Mouse (Mus musculus) CH12.LX (cell line): ENCODE measurements around the gene Hsd11b2. TPM values are rescaled to one million over a fixed set of nuclear protein-coding genes. Genes with fewer than 3 reads are reported as not detected.
A peak's percentile ranks its signal among the peaks of the same experiment; 100 is the strongest.

Source experiments
- DNase-seq: peaks from one replicate; pipeline ENCODE4 v3.0.0-alpha.2; 2013; ENCODE audit errors: extremely low read depth
- H3K27ac ChIP-seq: 2 replicates; pipeline ENCODE4 v1.5.1; 2012; ENCODE audit warnings: low read depth, mild to moderate bottlenecking, control low read depth, moderate library complexity; ENCODE audit not compliant: insufficient read depth
- H3K27me3 ChIP-seq: replicated peaks from 2 replicates; pipeline ENCODE3; 2012; ENCODE audit warnings: inconsistent platforms
- H3K36me3 ChIP-seq, 2 experiments: replicated peaks in 1 of 2; 2 replicates each; pipeline versions ENCODE3 to v1.6.1; 2012; ENCODE audit warnings: inconsistent platforms in 1 of 2, low read length in 1 of 2, mild to moderate bottlenecking in 1 of 2, mixed read lengths in 1 of 2, moderate library complexity in 1 of 2; ENCODE audit not compliant: control insufficient read depth in 1 of 2, insufficient read depth in 1 of 2
- H3K4me1 ChIP-seq, 2 experiments: 2 replicates each; pipeline ENCODE4 v1.6.1; 2012; ENCODE audit warnings: inconsistent platforms in 1 of 2, moderate library complexity in 1 of 2; ENCODE audit not compliant: insufficient read depth in 2 of 2, control insufficient read depth in 1 of 2
- H3K4me2 ChIP-seq: 2 replicates; pipeline ENCODE4 v1.6.1; 2012; ENCODE audit warnings: low read depth, mild to moderate bottlenecking, control low read depth; ENCODE audit not compliant: poor library complexity, insufficient read depth, severe bottlenecking
- H3K4me3 ChIP-seq, 3 experiments: fragments of 150-350 bp in 1 of 3; sonication (generic) in 1 of 3; replicated peaks in 1 of 3; 2 replicates each; pipeline versions ENCODE3 to v1.5.1; 2011 to 2012; ENCODE audit warnings: low read depth in 2 of 3, low read length in 2 of 3, mild to moderate bottlenecking in 2 of 3, moderate library complexity in 2 of 3, control low read depth in 1 of 3, improper control_type of control experiment in 1 of 3, inconsistent platforms in 1 of 3, mixed read lengths in 1 of 3; ENCODE audit not compliant: poor library complexity in 1 of 3
- H3K79me2 ChIP-seq: replicated peaks from 2 replicates; pipeline ENCODE4 v1.6.1; 2012; ENCODE audit warnings: mild to moderate bottlenecking, moderate library complexity; ENCODE audit not compliant: control insufficient read depth, poor library complexity, insufficient read depth, severe bottlenecking; ENCODE audit errors: extremely low read depth
- H3K9ac ChIP-seq: 2 replicates; pipeline ENCODE4 v1.6.1; 2012; ENCODE audit warnings: low read depth, mild to moderate bottlenecking, control low read depth, moderate library complexity; ENCODE audit not compliant: insufficient read depth
- H3K9me3 ChIP-seq: replicated peaks from 2 replicates; pipeline ENCODE3; 2012; ENCODE audit warnings: low read length, inconsistent platforms, mixed read lengths
- BHLHE40 ChIP-seq: IDR thresholded peaks from 2 replicates; pipeline ENCODE4 v1.6.1; 2011; ENCODE audit warnings: mild to moderate bottlenecking, low read depth, low read length, improper control_type of control experiment
- CHD2 ChIP-seq: IDR thresholded peaks from 2 replicates; pipeline ENCODE4 v1.6.1; 2011; ENCODE audit warnings: low read length, improper control_type of control experiment
- CTCF ChIP-seq, 2 experiments: IDR thresholded peaks in 1 of 2; conservative IDR thresholded peaks in 1 of 2; 2 replicates each; pipeline ENCODE4 v1.5.1; 2011 to 2012; ENCODE audit warnings: low read depth in 2 of 2, low read length in 2 of 2, improper control_type of control experiment in 1 of 2, inconsistent platforms in 1 of 2, mild to moderate bottlenecking in 1 of 2, moderate library complexity in 1 of 2
- ELF1 ChIP-seq: IDR thresholded peaks from 2 replicates; pipeline ENCODE4 v1.6.1; 2014; ENCODE audit warnings: low read depth, mild to moderate bottlenecking, inconsistent platforms, low read length, improper control_type of control experiment
- EP300 ChIP-seq: IDR thresholded peaks from 2 replicates; pipeline ENCODE4 v1.6.1; 2011; ENCODE audit warnings: low read length, improper control_type of control experiment
- ETS1 ChIP-seq: conservative IDR thresholded peaks from 2 replicates; pipeline ENCODE4 v1.6.1; 2012; ENCODE audit warnings: low read depth, mild to moderate bottlenecking, inconsistent platforms, low read length, improper control_type of control experiment, moderate library complexity
- HCFC1 ChIP-seq: IDR thresholded peaks from 2 replicates; pipeline ENCODE4 v1.6.1; 2012; ENCODE audit warnings: low read depth, mild to moderate bottlenecking, inconsistent platforms, low read length, improper control_type of control experiment
- IRF4 ChIP-seq: IDR thresholded peaks from 2 replicates; pipeline ENCODE4 v1.6.1; 2014; ENCODE audit warnings: low read depth, mild to moderate bottlenecking, inconsistent platforms, low read length, improper control_type of control experiment
- JUN ChIP-seq: IDR thresholded peaks from 2 replicates; pipeline ENCODE4 v1.6.1; 2011; ENCODE audit warnings: low read depth, mild to moderate bottlenecking, low read length, improper control_type of control experiment, moderate library complexity; ENCODE audit not compliant: insufficient read depth
- JUND ChIP-seq: conservative IDR thresholded peaks from 2 replicates; pipeline ENCODE4 v1.6.1; 2011; ENCODE audit warnings: low read depth, low read length, improper control_type of control experiment
- MAFK ChIP-seq: IDR thresholded peaks from 2 replicates; pipeline ENCODE4 v1.6.1; 2011; ENCODE audit warnings: low read length, improper control_type of control experiment; ENCODE audit not compliant: insufficient replicate concordance
- MAX ChIP-seq: IDR thresholded peaks from 2 replicates; pipeline ENCODE4 v1.6.1; 2011; ENCODE audit warnings: low read length, improper control_type of control experiment
- MEF2A ChIP-seq: IDR thresholded peaks from 2 replicates; pipeline ENCODE4 v1.6.1; 2014; ENCODE audit warnings: low read depth, mild to moderate bottlenecking, inconsistent platforms, low read length, improper control_type of control experiment, borderline replicate concordance
- MXI1 ChIP-seq: IDR thresholded peaks from 2 replicates; pipeline ENCODE4 v1.6.1; 2011; ENCODE audit warnings: mild to moderate bottlenecking, low read depth, low read length, improper control_type of control experiment
- MYC ChIP-seq: IDR thresholded peaks from 2 replicates; pipeline ENCODE4 v1.6.1; 2011; ENCODE audit warnings: low read depth, mild to moderate bottlenecking, improper control_type of control experiment, low read length
- NELFE ChIP-seq: IDR thresholded peaks from 2 replicates; pipeline ENCODE4 v1.6.1; 2011; ENCODE audit warnings: low read depth, low read length, improper control_type of control experiment
- NRF1 ChIP-seq: IDR thresholded peaks from 2 replicates; pipeline ENCODE4 v1.6.1; 2014; ENCODE audit warnings: low read depth, mild to moderate bottlenecking, inconsistent platforms, low read length, improper control_type of control experiment, moderate library complexity
- POLR2A ChIP-seq: IDR thresholded peaks from 2 replicates; pipeline ENCODE4 v1.6.1; 2011; ENCODE audit warnings: low read depth, mild to moderate bottlenecking, improper control_type of control experiment, low read length
- RAD21 ChIP-seq: IDR thresholded peaks from 2 replicates; pipeline ENCODE4 v1.6.1; 2011; ENCODE audit warnings: low read depth, mild to moderate bottlenecking, low read length, improper control_type of control experiment, moderate library complexity
- RCOR1 ChIP-seq: conservative IDR thresholded peaks from 2 replicates; pipeline ENCODE4 v1.6.1; 2012; ENCODE audit warnings: low read depth, mild to moderate bottlenecking, inconsistent platforms, low read length, improper control_type of control experiment
- SIN3A ChIP-seq: IDR thresholded peaks from 2 replicates; pipeline ENCODE4 v1.6.1; 2012; ENCODE audit warnings: low read length, improper control_type of control experiment, inconsistent platforms
- TBP ChIP-seq: conservative IDR thresholded peaks from 2 replicates; pipeline ENCODE4 v1.6.1; 2011; ENCODE audit warnings: low read depth, low read length, improper control_type of control experiment
- TCF12 ChIP-seq: IDR thresholded peaks from 2 replicates; pipeline ENCODE4 v1.6.1; 2014; ENCODE audit warnings: low read depth, mild to moderate bottlenecking, inconsistent platforms, low read length, improper control_type of control experiment
- UBTF ChIP-seq: IDR thresholded peaks from 2 replicates; pipeline ENCODE4 v1.6.1; 2012; ENCODE audit warnings: low read depth, mild to moderate bottlenecking, inconsistent platforms, low read length, improper control_type of control experiment, moderate library complexity
- USF1 ChIP-seq: IDR thresholded peaks from 2 replicates; pipeline ENCODE4 v1.6.1; 2014; ENCODE audit warnings: low read depth, mild to moderate bottlenecking, inconsistent platforms, low read length, improper control_type of control experiment
- USF2 ChIP-seq: conservative IDR thresholded peaks from 2 replicates; pipeline ENCODE4 v1.6.1; 2011; ENCODE audit warnings: low read depth, low read length, improper control_type of control experiment
- ZKSCAN1 ChIP-seq: IDR thresholded peaks from 2 replicates; pipeline ENCODE4 v1.6.1; 2012; ENCODE audit warnings: low read depth, inconsistent platforms, low read length, improper control_type of control experiment, borderline replicate concordance
- ZNF384 ChIP-seq: IDR thresholded peaks from 2 replicates; pipeline ENCODE4 v1.6.1; 2012; ENCODE audit warnings: low read depth, low read length, improper control_type of control experiment, inconsistent platforms
- dilution Hi-C: fragments of 300-500 bp; cut with MboI; formaldehyde crosslinking; loops from 2 replicates; pipeline ENCODE4 v1.14.3; 2020; ENCODE audit warnings: low sequenced_read_pairs; ENCODE audit not compliant: extremely low pct_unique_long_range_greater_than_20kb, extremely low pct_ligation_motif_present
- in situ Hi-C: fragments of 300-500 bp; cut with MboI; formaldehyde crosslinking; loops from 3 replicates; pipeline ENCODE4 v1.14.3; 2019; ENCODE audit warnings: low sequenced_read_pairs, low pct_ligation_motif_present, low pct_unique_long_range_greater_than_20kb, mixed read lengths
- polyA plus RNA-seq: library from polyadenylated mRNA; unstranded; fragments of >175 nt; gene quantifications from 2 replicates; pipeline ENCODE4 v1.2.1, GENCODE M21; 2012; ENCODE audit warnings: low read depth; ENCODE audit not compliant: insufficient read length
- total RNA-seq, 2 experiments: library from RNA; depleted of rRNA; stranded (reverse); fragments of 300-350 nt in 1 of 2; fragments of >200 nt in 1 of 2; gene quantifications; 2 replicates each; pipeline ENCODE4 v1.2.3; 2012 to 2014

Gene Hsd11b2
- total and polyA plus RNA-seq, 3 experiments: not detected

- Histone ChIP-seq H3K27ac (no peak within 1 kb of the TSS), H3K9me3 (no peaks in the 10 kb centered on the region), H3K4me2 (peak within 1 kb of the TSS; percentile 67), H3K27me3 (no peaks in the 10 kb centered on the region), H3K4me3 (peak within 1 kb of the TSS; percentile 58 to 88 (median 71)), H3K36me3 (no peaks in the 10 kb centered on the region), H3K9ac (peak within 1 kb of the TSS; percentile 44), H3K79me2 (no peaks in the 10 kb centered on the region), H3K4me1 (peaks cover 0 to 15% of the 10 kb centered on the region in 2 experiments; a peak in 2 of 4 replicates)
- peak; percentile 70 for DNase-seq
- in situ Hi-C loops: no loop called here
- TF ChIP-seq UBTF: peak; percentile 76; the same call in 1 of the 2 replicates
- no peak for TF ChIP-seq CHD2
- no peak; the same call in 1 of the 2 replicates for TF ChIP-seq IRF4
- no peak for TF ChIP-seq ETS1
- peak; percentile 49; the same call in 1 of the 2 replicates for TF ChIP-seq ELF1
- no peak for TF ChIP-seq ZKSCAN1
- no peak for TF ChIP-seq ZNF384
- peak; percentile 59 for TF ChIP-seq BHLHE40
- TF ChIP-seq MAFK: no peak
- TF ChIP-seq SIN3A: peak; percentile 69
- TF ChIP-seq JUND: no peak
- TF ChIP-seq EP300: no peak
- TF ChIP-seq NRF1: peak; percentile 37; the same call in 1 of the 2 replicates
- TF ChIP-seq RCOR1: no peak
- peak; percentile 66 for TF ChIP-seq POLR2A
- TF ChIP-seq CTCF (conservative IDR thresholded peaks at IDR 0.05 in 1 of 2, IDR thresholded peaks at IDR 0.05 in 1 of 2; ENCODE audit: low read depth in 2 of 2, low read length in 2 of 2): peak in 1 of 2 experiments; percentile 65; a peak in 2 of 4 replicates
- TF ChIP-seq USF1: peak; percentile 46
- peak; percentile 94 for TF ChIP-seq MXI1
- TF ChIP-seq TCF12: no peak
- TF ChIP-seq NELFE: no peak
- TF ChIP-seq MYC: no peak
- TF ChIP-seq RAD21: no peak; the same call in 1 of the 2 replicates
- TF ChIP-seq TBP: no peak
- no peak for TF ChIP-seq USF2
- TF ChIP-seq MEF2A: no peak
- TF ChIP-seq JUN: no peak
- TF ChIP-seq MAX: peak; percentile 71
- peak; percentile 68 for TF ChIP-seq HCFC1
- dilution Hi-C loops: no loop called here
Observed at GRCm38 (mm10) chr8:105496439-105497180, 21.9 kb upstream of the Hsd11b2 start, which contains the start of gene Zdhhc1. TSS of gene Zdhhc1 (minus strand) at chr8:105496902.
